Mouse (Mus musculus): ENCODE data around the gene Cfap299.

- TF ChIP-seq CTCF (conservative IDR thresholded peaks at IDR 0.05; ENCODE audit: low read length) (no peak), NANOG (IDR thresholded peaks at IDR 0.05; ENCODE audit: borderline replicate concordance, low read length) (no peak), POU5F1 (IDR thresholded peaks at IDR 0.05; ENCODE audit: borderline replicate concordance, low read length) (no peak)
These were observed 478.8 kb downstream of the Cfap299 start for GRCm38 (mm10) chr5:98807953-98808352.
